Mouse (Mus musculus) heart, postnatal 10 days (tissue): ENCODE results near the gene Fam107a. TPM values are rescaled to one million over a fixed set of nuclear protein-coding genes. Genes with fewer than 3 reads are reported as not detected.
"Not testable (repeated sequence)": the region's sequence is repeated elsewhere in the genome, so short reads cannot be mapped to it uniquely, and the experiment has no call there.

Experiments
- DNase-seq, 2 experiments: peaks; one replicate each; pipeline ENCODE4 v3.0.0; 2021
- intact Hi-C: fragments of 180-260 bp; cut with DNase I; formaldehyde crosslinking; loops from one replicate; pipeline ENCODE4 v1.15.1; 2025
- total RNA-seq, 2 experiments: library from RNA; stranded (reverse); gene quantifications; 2 replicates each; pipeline ENCODE4 v1.2.3; 2021

Fam107a gene
- total RNA-seq, 2 experiments from 2014 or later = 2.7 to 11.2 TPM

DNA sequence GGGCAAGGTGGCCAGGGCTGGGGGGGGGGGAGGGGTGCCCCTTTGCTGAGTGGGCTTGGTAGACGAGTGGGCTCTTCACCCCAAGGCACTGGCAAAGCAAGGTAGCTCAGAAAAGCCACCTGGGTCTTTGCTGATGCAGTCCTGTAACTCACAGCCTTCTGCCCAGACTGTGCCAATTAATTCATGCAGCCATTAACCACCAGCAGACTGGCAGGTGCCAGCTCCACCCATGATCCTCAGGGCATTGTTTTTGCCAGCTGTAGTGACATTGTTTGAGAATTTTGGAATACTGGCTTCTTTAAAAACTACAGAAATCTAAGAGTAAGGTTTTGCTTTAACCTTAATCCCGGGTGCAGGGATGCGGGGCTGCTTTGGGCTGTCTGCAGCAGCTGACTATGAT, 2.7 kb upstream of the Fam107a start:
- intact Hi-C loops = no loop called here
- no peak for DNase-seq

DNA sequence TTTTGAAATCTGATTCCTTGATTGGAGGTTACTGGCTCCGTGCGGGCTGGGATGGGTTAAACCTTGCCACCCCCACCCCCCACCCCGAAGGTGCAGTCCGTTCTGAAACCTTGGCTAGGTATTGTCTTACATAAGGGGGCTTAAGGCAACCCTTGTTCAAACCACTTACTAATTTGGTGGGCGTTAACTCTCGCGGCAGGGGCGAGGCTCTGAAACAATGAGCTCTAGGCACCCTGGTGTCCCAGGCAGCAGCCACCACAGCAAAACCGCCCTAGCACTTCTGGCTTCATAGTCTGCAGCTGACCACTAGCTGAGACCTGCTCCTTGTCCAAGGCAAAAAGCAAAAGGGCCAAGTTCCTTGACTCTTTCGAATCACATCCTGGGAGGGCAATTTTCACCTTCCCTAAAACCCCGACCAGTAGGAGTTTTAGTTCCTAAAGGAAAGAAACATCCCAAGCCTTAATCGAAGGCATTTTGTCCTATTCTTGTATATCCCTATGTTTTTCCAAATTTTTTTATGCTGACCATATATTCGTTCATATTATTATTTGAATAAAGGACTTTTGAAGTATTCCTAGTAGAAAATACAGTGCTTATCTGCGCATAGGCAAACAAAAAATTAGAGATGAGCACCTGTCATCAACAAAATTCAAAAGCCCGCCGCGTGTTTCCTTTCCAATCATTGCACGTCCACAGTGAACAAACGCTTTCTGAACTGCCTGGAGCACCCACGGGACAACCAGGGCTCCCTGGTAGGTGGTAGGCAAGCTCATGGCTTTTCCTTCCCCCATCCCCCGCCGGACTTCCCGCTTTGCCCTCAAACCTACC, 1.2 kb downstream of the Fam107a start:
- intact Hi-C loops = no loop called here
- DNase-seq = no peak

DNA sequence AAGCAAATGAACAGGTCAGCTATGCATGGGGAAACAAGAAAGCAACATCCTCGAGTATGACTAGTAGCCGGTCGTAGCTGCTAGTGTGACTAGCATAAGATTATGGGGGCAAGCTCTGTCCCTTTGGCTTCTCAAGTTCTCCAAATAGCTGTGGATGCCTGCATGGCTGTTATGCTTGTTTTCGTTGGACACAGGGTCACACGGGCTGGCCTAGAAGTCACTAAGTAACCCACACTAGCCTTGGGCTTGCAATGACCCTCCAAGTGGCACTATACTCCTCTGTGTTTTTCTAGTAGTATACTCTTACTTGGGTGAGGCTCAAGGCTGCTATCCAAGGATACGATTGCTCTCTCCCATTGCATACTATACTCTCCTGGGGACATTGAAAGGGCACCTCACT, 2.7 kb downstream of the Fam107a start:
- intact Hi-C loops = loop anchor here (2.0 kb wide), 2 partner anchors 14 to 28 kb away; no protein-coding TSS in a partner anchor
- DNase-seq = no peak

DNA sequence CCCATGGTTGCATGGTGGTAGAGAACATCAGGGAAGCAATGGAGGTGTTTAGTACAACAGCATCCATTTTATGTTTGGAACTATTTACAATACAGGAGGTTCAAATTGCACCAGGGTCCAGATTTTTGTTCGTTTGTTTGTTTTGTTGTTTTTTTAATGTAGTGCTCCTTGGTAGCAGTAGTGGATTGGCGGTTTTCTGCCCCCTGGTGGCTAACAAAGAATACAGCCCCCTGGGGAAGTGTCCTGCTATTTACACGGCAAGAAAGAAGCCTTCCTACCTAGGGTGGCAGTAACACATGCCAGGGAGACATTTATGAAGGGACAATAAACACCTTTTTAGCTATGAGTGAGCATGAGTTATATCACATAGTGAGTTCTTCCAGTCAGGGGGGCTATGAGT, 3.3 kb downstream of the Fam107a start:
- intact Hi-C loops = loop anchor here (2.0 kb wide), 2 partner anchors 14 to 28 kb away; no protein-coding TSS in a partner anchor
- peak in 1 of 2 experiments; percentile 34 for DNase-seq

DNA sequence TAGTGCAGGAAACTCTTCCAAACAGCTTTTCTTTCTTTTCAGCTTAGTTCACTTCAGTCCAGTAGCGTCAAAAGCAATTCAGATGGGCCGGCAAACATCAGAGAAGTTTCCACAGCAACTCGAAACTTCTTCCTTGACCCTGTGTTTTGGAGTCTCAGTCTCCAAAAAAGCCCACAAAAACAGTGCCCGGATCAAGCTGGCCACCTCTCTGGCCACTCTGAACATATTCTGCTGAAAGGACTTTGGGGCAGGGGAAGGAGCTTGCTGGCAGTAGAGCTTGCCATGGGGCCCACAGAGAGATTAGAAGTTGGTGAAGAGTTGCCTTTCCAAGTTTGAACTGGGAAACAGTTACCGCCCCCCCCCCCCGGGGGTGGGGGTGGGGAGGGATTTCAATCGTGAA, 3.9 kb downstream of the Fam107a start:
- DNase-seq = no peak
- intact Hi-C loops = loop anchor here (2.0 kb wide), 2 partner anchors 13 to 29 kb away; no protein-coding TSS in a partner anchor

DNA sequence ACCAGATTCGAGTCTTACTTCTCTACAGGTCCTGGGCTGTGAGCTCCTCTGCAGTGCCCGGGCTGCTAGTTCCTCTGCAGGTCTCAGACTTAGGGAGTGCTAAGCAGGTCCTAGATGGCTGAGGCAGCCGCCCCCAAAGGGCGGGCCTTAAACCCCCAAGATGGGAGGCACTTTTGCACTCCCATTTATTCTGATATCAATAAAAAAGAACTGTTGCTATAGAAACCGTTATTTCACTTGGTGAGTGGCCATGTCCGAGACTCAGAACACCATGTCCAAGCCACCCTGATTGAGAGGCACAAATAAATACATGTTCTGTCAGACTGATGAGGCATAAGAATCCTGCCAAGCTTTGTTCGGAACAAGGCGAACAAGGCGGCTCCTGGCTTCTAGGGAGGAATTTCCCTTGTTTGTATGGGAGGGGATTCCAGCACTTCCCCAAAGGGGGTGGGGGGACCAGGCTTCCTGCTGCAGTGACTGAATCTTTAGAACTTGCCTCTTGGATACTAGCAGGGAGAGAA, 8.1 kb downstream of the Fam107a start:
- DNase-seq = peak; percentile 36 to 40
- intact Hi-C loops = no loop called here

DNA sequence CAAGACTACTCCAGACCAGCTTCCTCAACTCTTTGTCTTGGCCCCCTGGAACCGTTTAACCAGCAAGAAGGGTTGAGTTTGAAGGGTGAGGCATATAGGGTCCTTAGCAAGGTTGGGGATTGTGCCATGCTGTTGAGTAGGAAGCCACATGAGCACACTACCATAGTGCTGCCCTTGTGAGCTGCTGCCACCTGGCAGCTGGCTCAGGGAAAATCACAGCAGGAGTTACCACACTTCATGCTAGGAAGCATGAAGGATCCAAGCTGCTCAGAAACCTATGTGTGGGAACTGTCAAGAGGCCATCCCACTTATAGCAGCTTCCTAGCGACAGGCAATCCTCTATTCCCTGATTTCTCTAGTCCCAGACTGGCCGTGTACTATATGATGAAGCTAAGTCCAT, 9.2 kb downstream of the Fam107a start:
- no peak for DNase-seq
- intact Hi-C loops = no loop called here

DNA sequence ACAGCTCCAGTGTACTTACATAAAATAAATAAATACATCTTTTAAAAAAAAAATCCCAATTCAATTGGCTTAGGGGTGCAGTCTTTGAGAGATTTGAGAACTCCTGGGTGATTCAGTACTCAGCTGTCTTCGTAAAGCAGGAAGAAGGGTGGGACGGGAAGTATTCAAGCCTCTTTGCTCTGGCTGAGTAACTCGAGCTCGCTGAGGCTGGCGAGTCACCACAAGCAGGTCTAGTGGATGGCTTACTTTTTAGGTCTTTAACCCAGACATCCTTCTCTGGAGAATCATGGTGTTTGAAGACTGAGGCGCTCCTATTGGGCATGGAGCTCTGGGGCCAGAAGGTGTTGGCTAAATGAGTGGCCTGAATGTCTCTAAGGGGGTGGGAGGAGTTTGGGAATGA, 10.9 kb downstream of the Fam107a start:
- intact Hi-C loops = no loop called here
- DNase-seq = no peak

DNA sequence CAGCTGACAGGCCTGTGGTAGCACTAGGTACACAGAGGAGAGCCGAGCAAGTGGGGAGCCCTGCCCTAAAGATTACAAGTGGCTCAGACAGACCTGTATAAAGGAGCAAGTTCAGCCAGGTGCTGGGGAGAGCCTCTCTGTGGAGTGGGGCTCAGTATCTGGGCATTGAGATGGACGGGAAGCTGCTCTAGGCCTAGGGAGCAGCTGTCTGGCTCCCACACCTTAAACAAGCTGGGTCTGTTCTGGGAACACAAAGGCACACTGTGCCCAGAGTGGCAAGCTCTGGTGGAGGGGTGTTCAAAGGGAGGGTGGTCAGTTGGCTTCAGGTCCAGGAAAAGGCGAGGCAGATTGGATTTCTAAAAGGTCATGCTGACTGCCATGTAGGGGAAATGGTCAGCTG, 12.8 kb downstream of the Fam107a start:
- intact Hi-C loops = no loop called here

DNA sequence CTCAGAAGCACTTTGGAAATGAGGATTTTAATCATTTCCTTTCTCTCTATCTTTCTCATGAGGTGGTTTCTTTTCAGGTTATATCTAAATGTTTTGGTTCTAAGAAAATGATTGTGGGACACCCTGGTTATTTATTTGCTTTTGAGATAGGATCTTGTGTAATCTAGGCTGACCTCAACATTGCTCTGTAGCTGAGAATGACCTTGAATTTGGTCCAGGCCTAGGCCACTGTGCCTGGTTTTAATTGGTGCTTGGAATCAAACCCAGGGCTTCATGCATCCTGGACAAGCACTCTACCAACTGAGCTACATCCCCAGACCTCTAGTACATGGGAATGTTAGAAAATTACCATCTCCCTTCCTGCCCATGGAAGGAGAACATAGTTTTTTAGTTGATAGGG, 13.7 kb downstream of the Fam107a start:
- intact Hi-C loops = no loop called here
- no peak for DNase-seq

More for the DNA sequence above, 12.8 kb downstream of the Fam107a start:
- no peak for DNase-seq

DNA sequence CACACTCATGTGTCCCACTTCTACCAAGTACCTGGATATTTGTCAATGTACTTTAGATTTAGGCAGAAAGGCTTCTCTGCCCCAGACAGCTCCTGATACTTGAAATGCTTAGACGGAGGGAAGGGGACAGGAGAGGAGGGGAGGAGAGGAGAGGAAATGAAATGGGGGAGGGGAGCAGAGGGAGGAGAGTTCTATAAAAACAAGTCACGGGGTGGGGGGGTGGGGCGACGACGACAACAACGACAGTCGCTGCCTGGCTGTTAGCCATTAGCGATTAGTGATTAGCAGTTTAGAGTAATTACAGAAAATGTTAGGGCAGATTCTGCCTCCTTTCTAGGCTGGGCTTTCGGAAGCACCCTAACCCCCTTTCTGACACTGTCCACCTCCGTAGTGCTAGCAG, 15.1 kb downstream of the Fam107a start:
- no peak for DNase-seq
- intact Hi-C loops = no loop called here

DNA sequence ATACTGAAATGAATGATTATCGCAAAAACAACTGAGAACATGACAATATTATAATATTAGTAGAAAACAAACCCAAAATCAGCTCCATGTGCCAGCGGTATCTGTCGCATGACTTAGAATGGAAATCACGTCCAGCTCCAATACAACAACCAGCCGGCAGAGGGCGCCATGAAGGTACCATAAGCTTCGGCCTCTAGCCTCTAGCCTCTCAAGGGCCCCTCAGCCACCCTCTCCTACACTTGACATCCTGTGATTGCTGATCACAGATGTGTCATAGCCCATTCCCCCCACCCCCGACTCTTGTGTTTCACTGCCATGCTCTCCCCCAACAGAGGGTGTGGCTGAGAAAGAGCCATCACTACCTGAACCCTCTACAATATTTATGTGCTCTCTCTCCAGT, 17.5 kb downstream of the Fam107a start:
- intact Hi-C loops = loop anchor here (1.0 to 2.0 kb wide), 2 partner anchors 15 to 46 kb away; no protein-coding TSS in a partner anchor
- peak; percentile 46 to 82 for DNase-seq

DNA sequence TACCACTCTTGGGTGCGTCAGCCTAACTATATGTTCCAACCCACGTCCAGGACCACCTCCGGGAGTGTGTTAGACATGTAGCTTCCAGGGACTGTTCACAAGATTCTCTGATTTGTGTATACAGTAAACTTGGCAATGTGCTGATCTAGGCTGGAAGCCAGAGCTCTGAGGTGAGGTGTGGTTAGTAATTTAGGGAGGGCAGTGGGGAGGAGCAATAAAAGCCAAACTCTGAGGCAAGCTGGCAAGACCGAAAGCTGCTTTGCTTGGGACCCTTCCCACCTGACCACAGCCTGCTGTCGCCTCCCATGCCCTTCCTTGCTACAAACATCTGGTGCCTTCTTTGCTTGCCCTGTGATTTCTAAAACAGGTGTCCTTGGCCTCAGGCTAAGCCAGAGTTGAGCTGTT, 19.9 kb downstream of the Fam107a start:
- intact Hi-C loops = no loop called here
- DNase-seq = peak in 1 of 2 experiments; percentile 20

DNA sequence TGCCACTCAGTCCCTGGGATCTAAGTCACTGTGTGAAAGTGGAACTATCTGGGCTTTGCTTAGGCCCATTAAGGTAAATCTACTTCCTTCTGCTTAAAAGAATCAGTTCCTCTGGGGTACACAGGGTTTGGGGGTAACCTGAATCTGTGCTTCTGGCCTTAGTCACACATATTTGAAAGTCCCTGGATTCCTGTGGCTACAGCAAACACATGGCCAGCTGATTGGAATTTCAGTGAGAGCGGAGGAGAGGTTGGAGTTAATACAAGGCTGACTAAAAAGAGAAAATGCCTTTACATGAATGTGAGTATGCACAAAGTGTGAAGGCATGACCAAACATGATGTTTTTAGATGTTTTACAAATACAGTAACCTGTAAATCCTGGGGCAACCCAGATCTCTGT, 23.6 kb downstream of the Fam107a start:
- no peak for DNase-seq
- intact Hi-C loops = no loop called here

DNA sequence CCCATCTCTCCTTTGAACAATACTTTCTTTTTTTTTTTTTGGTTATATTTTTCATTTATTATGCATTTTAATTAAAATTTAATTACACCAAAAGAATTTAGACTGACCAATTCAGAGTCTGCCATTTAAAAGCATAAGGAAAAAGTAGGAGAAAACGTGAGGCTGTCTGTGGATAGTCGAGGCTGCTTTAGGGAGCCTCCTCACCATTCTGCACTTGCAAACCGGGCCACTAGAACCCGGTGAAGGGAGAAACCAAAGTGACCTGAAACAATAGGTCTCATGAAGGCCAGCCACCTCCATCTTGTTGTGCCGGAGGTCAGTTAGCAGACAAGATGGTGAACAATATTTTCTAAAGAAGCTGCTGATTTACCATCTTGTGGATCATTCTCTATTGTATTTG, 31.2 kb downstream of the Fam107a start:
- intact Hi-C loops = not testable (repeated sequence)
- DNase-seq = peak in 1 of 2 experiments; percentile 56

DNA sequence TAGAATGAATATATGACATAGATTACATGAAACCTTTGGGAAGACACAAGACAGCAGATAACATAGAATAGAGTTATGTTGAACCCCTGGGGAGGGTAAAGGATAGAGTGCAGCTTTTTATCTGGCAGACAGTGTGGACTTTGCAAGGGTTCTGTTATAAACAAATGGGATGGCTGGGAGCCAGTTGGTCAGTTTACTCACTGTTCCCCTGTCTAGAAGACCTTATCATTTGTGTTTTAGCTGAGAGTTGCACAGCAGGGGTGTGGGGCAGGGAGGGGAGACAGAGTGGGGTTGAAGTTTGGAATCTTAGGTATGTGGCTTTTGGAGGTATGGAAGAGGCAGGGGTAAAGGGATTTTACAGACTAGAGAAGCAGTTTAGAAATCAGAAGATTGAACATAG, 34.0 kb downstream of the Fam107a start:
- DNase-seq = no peak
- intact Hi-C loops = no loop called here

DNA sequence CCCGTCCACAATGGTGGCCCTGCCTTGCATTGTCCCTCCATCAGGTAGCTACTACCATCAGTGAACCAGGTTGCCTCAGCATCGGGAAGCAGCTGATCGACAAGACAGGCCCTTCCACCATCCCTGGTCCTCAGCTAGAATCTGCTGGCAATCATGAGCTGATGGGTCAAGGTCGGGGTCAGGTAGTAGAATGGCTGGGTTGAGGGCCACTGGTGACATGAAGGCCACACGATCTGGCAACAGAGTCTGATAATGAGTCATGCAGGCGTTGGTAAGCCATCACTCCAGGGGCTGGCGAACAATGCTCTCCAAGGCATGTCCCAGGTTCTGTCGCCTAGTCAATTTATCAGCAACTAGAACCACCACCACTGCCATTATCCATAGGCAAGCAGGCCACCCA, 46.5 kb downstream of the Fam107a start:
- DNase-seq, intact Hi-C loops: not testable (repeated sequence)

DNA sequence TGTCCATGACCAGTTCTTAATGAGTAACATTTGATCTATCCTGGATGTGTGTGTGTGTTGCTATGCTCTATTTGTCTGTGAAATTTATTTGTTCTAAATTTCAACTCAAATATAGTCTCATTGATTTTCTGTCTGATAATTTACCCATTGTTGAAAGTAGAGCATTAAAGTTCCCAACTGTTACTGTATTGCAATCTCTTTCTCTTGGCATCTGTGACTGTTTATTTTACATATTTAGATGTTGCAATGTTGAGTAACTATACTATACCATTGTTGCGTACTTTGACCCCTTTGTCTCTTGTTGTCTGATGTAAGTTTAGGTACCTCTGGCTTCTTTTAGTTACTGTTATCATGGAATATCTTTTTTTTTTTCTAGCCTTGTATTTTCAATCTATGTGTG, 53.4 kb downstream of the Fam107a start:
- intact Hi-C loops = no loop called here
- no peak for DNase-seq

DNA sequence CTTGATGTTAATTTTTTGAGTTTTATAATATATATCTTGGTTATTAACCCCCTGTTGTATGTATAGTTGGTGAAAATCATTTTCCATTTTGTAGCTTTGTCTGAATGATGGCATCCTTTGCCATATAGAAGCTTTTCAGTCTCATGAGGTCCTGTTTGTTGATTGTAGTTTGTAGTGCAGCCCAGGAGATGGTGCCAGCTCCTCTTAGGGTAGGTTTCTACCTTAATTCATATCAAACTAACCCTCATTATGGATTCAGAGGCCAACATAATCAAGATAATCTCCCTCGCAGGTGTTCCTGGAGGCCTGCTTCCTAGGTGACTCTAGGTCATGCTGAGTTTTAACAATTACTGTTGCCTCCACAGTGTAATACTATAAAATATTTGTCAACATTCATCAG, 55.6 kb downstream of the Fam107a start:
- intact Hi-C loops = loop anchor here (1.0 kb wide), 1 partner anchor 84 kb away; no protein-coding TSS in a partner anchor

DNA sequence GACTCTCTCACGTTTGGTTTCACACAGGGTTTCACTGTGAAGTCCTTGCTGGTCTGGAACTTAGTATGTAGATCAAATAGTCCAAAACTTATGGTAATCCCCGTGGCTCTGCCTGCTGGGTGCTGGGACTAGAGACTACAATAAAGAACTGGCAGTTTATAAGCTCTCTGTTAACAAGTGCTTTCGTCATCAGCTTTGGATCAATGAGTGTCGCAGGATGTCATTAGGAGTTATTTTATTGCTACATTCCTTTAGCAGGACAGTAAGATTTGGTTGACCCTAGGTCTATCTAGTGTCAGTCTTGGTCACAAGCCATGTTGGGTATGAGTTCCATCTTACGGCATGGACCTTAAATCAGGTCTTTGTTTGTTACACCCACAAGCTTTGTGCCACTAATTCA, 57.6 kb downstream of the Fam107a start:
- intact Hi-C loops = no loop called here
- DNase-seq = no peak

More for the DNA sequence above, 55.6 kb downstream of the Fam107a start:
- no peak for DNase-seq

DNA sequence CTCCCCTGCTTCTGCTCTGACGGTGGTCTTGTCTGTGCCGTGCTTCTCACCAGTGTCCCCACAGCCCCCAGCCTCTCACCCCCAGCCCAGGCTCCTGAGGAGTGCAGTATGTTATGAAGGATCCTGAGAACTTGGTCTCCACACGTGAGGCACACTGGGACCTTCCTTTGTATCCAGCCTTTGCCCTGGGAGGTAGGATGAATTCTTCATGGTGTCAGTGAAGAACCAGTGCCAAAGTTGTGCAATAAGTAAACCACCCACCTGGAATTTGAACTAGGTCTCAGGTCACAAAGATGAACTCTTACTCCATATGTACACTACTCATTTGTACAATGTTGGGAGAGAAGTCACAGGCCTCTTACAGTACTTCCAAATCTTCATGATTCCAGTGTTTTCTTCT, 58.7 kb downstream of the Fam107a start, which contains the start of gene Acox2:
Acox2 (minus strand) TSS at position 188 of the 400 bp plus-strand sequence.
- DNase-seq = no peak
- intact Hi-C loops = loop anchor here (5.0 to 10.0 kb wide), 4 partner anchors 42 to 294 kb away; partner anchors contain the start of gene Pdhb

DNA sequence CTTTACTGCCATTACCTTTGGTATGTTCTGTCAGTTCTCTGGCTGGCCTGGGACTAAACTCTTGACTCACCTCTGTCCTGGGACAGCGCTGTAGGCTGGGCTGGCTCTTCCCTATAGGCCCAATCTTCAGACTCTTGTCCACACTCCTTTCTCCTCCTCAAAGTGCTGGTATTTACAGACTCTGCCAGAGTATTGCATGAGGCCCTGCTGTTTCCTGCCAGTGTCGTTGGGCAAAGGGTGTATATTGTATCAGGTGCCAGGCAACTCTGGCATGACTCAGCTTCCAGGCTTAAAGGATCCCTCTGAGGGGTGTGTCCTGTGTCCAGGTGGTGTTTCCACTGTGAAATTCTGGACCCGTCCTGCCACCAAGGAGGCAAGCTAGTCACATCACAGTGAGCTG, 59.1 kb downstream of the Fam107a start:
- DNase-seq = no peak
- intact Hi-C loops = loop anchor here (5.0 to 10.0 kb wide), 4 partner anchors 41 to 294 kb away; partner anchors contain the start of gene Pdhb
